Mouse (Mus musculus) neural tube, embryonic 14.5 days (tissue): ENCODE measurements around the gene Mrps35. TPM values are rescaled to one million over a fixed set of nuclear protein-coding genes. Genes with fewer than 3 reads are reported as not detected.

ENCODE experiments used
- ATAC-seq: fragments of 200-750 bp; cut with Nextera tagmentation; 2 replicates; pipeline ENCODE4 v1.8.0; 2017; ENCODE audit warnings: low read depth, mild to moderate bottlenecking, moderate TSS enrichment, moderate library complexity
- H3K27ac ChIP-seq: fragments of 300-500 bp; sonication (generic); 2 replicates; pipeline ENCODE4 v1.5.1; 2014; ENCODE audit warnings: low read depth, mild to moderate bottlenecking, control low read depth, low read length, moderate library complexity, mixed read lengths
- H3K27me3 ChIP-seq: fragments of 300-500 bp; sonication (generic); 2 replicates; pipeline ENCODE4 v1.6.1; 2014; ENCODE audit warnings: low read length; ENCODE audit not compliant: control insufficient read depth, insufficient read depth
- H3K36me3 ChIP-seq: fragments of 300-500 bp; sonication (generic); 2 replicates; pipeline ENCODE4 v1.6.1; 2014; ENCODE audit warnings: low read length, mixed read lengths; ENCODE audit not compliant: control insufficient read depth, insufficient read depth
- H3K4me1 ChIP-seq: fragments of 300-500 bp; sonication (generic); 2 replicates; pipeline ENCODE4 v1.6.1; 2014; ENCODE audit warnings: low read length; ENCODE audit not compliant: control insufficient read depth, insufficient read depth
- H3K4me2 ChIP-seq: fragments of 300-500 bp; sonication (generic); 2 replicates; pipeline ENCODE4 v1.6.1; 2014; ENCODE audit warnings: mild to moderate bottlenecking, low read depth, low read length, control low read depth
- H3K4me3 ChIP-seq: fragments of 300-500 bp; sonication (generic); 2 replicates; pipeline ENCODE4 v1.5.1; 2014; ENCODE audit warnings: low read depth, low read length, control low read depth, mixed read lengths
- H3K9ac ChIP-seq: fragments of 300-500 bp; sonication (generic); replicated peaks from 2 replicates; pipeline ENCODE4 v1.6.1; 2014; ENCODE audit warnings: low read depth, mild to moderate bottlenecking, control low read depth, low read length, mixed read lengths
- H3K9me3 ChIP-seq: fragments of 300-500 bp; sonication (generic); 2 replicates; pipeline ENCODE4 v1.6.1; 2016; ENCODE audit warnings: low read length; ENCODE audit not compliant: control insufficient read depth
- WGBS: fragments of 180-500 bp; shearing (Covaris S2); extraction: QIAGEN DNeasy Blood & Tissue Kit; methylation state at CpG from one replicate; pipeline ENCODE4 v1.1.7; 2014; 5-methylcytosine and 5-hydroxymethylcytosine counted together
- polyA plus RNA-seq: library from polyadenylated mRNA; unstranded; fragments of >200 nt; fragmentation: Nextera tagmentation; extraction: Ambion mirVana; gene quantifications from 2 replicates; pipeline ENCODE4 v1.2.1, GENCODE M21; 2014

Mrps35 gene
- polyA plus RNA-seq, 1 experiment from 2014 or later, result 82.3 TPM

DNA sequence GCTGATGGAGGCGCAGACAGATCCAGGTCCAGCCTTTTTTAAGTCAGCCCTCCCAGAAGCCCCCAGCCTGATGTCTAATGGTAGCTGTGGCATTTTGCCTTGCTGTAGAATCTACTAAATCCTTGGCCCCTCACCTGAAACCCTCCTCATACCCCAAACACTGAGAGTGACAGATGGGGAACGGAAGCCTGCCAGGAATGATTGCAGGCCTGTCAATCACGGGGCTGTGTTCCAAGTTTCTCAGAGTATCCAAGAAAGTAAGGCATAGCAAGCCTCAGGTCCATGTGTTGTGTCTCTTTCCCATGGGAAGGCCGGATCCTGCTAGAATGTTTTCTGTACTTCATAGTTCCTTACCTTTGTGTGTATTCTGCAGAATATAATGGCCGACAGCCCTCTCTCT is 47.6 kb downstream of the Mrps35 start:
- no peaks in the 10 kb centered on the region for H3K27me3 ChIP-seq
- H3K4me1 ChIP-seq, result peaks cover 17% of the 10 kb centered on the region
- WGBS, result 76% methylated on average over 5 of the region's 5 CpGs
- no peaks in the 10 kb centered on the region for H3K9me3 ChIP-seq
- peak overlapping the region; percentile 92; the same call in 1 of the 2 replicates for H3K9ac ChIP-seq
- H3K27ac ChIP-seq, result peak overlapping the region; percentile 88; the same call in 1 of the 2 replicates
- ATAC-seq, result no peak
- H3K36me3 ChIP-seq, result no peaks in the 10 kb centered on the region
- H3K4me2 ChIP-seq, result peak overlapping the region; percentile 95
- peak overlapping the region; percentile 80; the same call in 1 of the 2 replicates for H3K4me3 ChIP-seq

DNA sequence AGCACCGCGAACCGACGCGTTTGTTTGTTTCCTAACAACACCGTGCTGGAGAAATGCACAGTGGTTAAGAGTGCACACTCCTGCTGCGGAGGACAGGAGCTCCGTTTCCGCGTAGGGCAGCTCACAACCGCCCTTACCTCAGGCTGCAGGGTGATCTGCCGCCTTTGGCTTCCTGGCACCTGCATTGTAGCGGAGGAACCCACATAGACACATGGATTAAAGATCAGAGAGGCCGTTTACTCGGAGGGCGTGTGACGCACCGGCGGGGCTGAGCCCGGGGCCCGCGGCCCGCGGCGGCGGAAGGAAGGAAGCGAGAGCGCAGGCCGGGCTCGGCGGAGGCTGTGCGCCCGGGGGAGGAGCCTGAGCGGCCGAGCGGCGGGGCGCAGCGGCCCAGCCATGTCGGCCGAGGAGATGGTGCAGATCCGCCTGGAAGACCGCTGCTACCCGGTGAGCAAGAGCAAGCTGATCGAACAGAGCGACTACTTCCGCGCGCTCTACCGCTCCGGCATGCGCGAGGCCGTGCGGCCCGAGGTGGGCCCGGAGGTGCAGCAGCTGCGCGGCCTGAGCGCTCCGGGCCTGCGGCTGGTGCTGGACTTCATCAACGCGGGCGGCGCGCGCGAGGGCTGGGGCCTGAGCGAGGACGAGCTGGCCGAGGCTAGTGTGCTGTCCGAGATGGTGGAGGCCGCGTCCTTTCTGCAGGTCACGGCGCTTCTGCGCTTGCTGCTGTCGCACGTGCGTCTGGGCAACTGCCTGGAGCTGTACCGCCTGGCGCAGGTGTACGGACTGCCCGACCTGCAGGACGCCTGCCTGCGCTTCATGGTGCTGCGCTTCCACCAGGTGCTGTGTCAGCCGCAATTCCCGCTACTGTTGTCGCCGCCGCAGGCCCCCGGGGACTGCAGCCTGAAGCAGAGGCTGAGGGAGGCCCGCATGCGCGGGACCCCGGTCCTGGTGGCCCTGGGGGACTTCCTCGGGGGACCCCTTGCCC is 48.9 kb downstream of the Mrps35 start, which contains the start of gene Klhl42:
Gene Klhl42 (plus strand): TSS at position 244 of the 985 bp plus-strand sequence.
- Histone ChIP-seq H3K9me3 (no peaks in the 10 kb centered on the region), H3K4me3 (peak within 1 kb of the TSS; percentile 80), H3K4me2 (peak within 1 kb of the TSS; percentile 95), H3K27me3 (no peaks in the 10 kb centered on the region), H3K36me3 (no peaks in the 10 kb centered on the region), H3K4me1 (peaks cover 17% of the 10 kb centered on the region), H3K27ac (peak within 1 kb of the TSS; percentile 88), H3K9ac (peak within 1 kb of the TSS; percentile 92)
- 1% methylated on average over 91 of the region's 99 CpGs for WGBS
- ATAC-seq, result peak; percentile 89

DNA sequence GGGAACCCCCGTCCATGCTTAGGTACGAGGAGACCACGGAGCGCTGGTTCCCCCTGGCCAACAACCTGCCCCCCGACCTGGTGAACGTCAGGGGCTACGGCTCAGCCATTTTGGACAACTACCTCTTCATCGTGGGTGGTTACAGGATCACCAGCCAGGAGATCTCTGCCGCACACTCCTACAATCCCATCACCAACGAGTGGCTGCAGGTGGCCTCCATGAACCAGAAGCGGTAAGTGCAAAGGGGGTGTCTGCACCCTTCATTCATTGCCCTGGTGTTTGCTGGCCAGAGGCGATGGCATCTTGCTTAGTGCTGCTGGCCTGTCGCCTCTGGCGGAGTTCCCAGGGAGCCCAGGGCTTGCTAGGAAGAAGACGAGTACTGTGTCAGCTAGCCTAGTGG is 49.6 kb downstream of the Mrps35 start:
- no peaks in the 10 kb centered on the region for H3K36me3 ChIP-seq
- 1% methylated on average over 14 of the region's 15 CpGs for WGBS
- H3K27ac ChIP-seq, result peak overlapping the region; percentile 88
- peak; percentile 9 for ATAC-seq
- peak overlapping the region; percentile 80 for H3K4me3 ChIP-seq
- peaks cover 17% of the 10 kb centered on the region for H3K4me1 ChIP-seq
- H3K9me3 ChIP-seq, result no peaks in the 10 kb centered on the region
- H3K4me2 ChIP-seq, result peak overlapping the region; percentile 95
- no peaks in the 10 kb centered on the region for H3K27me3 ChIP-seq
- H3K9ac ChIP-seq, result peak overlapping the region; percentile 92

DNA sequence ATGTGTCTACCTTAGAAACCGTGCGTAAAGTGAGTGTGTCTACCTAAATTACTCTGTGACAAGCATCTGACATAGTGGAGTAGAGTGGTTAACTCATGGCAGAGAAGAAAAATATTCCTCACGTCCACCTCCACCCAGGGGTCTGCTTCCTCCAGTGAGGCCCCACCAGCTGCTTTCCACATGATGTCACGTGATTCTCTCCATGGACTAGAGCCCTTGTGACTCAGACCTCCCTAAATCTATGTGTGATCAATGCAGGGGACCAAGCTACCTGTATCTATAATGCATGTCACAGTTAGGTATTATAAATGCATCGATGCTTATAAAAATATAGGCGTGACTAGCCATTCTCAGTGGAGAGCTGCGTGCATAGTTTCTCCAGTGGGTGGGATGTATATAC is 52.2 kb downstream of the Mrps35 start:
- WGBS, result 85% methylated on average over 7 of the region's 7 CpGs
- Histone ChIP-seq H3K4me2 (no peak overlapping the region), H3K9ac (no peak overlapping the region), H3K27ac (no peak overlapping the region), H3K27me3 (no peaks in the 10 kb centered on the region), H3K4me3 (no peak overlapping the region), H3K9me3 (no peaks in the 10 kb centered on the region), H3K36me3 (no peaks in the 10 kb centered on the region), H3K4me1 (peaks cover 17% of the 10 kb centered on the region)
- no peak for ATAC-seq

DNA sequence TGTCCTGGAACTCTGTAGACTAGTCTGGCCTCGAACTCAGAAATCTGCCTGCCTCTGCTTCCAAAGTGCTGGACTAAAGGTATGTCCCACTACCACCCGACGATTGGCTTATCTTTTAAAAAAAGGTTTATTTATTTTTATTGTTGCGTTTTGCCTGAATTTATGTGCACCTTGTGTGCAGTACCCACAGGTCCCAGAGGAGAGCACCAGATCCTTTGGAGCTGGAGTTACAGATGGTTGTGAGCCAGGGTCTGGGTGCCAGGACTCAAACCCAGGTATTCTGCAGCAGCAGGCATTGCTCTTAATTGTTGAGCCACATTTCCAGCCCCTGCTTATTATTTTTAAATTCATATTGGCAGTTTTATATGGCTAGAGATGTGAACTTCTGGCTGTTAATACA is 53.5 kb downstream of the Mrps35 start:
- Histone ChIP-seq H3K36me3 (no peaks in the 10 kb centered on the region), H3K27me3 (no peaks in the 10 kb centered on the region), H3K4me2 (no peak overlapping the region), H3K4me3 (no peak overlapping the region), H3K27ac (no peak overlapping the region), H3K4me1 (peaks cover 17% of the 10 kb centered on the region), H3K9me3 (no peaks in the 10 kb centered on the region), H3K9ac (no peak overlapping the region)
- WGBS, result 95% methylated on average over 4 of the region's 4 CpGs
- no peak for ATAC-seq

DNA sequence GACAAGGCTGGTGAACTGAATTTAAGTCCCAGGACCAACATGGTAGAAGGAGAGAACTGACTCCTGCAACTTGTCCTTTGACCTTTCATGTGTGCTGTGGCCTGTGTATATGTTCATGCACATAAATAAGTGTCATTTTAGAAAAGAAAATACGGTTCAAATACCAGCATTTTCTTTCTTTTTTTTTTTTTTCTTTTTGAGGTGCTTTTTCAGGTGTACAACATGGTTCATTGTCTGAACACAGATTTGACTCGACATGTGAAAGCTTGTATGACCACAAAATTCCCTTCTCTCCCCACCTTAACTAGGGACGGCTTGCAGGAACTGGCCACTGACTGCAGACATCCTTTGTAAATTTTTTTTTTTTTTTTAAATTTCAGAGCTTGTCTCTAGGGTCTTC is 54.4 kb downstream of the Mrps35 start:
- no peaks in the 10 kb centered on the region for H3K9me3 ChIP-seq
- ATAC-seq, result no peak

DNA sequence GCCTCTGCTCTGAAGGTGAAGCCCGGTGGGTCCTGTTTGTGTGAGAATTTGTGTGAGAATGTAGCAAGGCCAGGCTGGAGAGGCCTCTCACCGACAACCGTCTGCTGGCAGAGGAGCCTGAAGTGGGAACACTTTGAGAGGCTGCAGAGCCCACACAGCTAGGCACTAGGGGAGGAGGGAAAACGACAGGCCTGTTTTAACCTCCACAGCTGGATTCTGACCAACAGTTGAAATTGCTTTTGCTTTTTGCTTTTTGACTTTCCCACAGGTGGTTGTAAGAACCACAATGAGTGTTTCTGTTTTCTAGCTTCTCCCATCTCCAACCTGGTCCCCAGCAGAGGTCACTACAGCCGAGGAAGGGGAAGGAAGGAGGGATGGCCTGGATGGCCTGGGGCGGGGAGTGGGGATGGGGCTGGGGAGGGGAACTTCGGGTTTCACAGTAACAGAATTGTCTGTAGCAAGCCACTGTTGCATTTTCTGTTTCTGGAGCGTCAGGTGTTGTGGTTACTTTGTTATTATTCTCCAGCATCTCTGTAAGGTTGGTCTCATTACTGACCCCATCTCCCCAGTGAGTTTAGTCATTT is 54.9 kb downstream of the Mrps35 start:
- H3K4me1 ChIP-seq, result peaks cover 14% of the 10 kb centered on the region
- H3K36me3 ChIP-seq, result no peaks in the 10 kb centered on the region
- no peak overlapping the region for H3K27ac ChIP-seq
- no peak for ATAC-seq
- H3K27me3 ChIP-seq, result no peaks in the 10 kb centered on the region
- no peak overlapping the region for H3K4me3 ChIP-seq
- 56% methylated on average over 8 of the region's 8 CpGs for WGBS
- H3K9ac ChIP-seq, result no peak overlapping the region
- no peaks in the 10 kb centered on the region for H3K9me3 ChIP-seq
- no peak overlapping the region for H3K4me2 ChIP-seq

More for the DNA sequence above, 54.4 kb downstream of the Mrps35 start:
- no peak overlapping the region for H3K4me2 ChIP-seq
- WGBS, result 91% methylated on average over 3 of the region's 3 CpGs
- no peak overlapping the region for H3K4me3 ChIP-seq
- H3K36me3 ChIP-seq, result no peaks in the 10 kb centered on the region
- H3K4me1 ChIP-seq, result peaks cover 17% of the 10 kb centered on the region
- H3K27ac ChIP-seq, result no peak overlapping the region
- no peaks in the 10 kb centered on the region for H3K27me3 ChIP-seq
- H3K9ac ChIP-seq, result no peak overlapping the region

DNA sequence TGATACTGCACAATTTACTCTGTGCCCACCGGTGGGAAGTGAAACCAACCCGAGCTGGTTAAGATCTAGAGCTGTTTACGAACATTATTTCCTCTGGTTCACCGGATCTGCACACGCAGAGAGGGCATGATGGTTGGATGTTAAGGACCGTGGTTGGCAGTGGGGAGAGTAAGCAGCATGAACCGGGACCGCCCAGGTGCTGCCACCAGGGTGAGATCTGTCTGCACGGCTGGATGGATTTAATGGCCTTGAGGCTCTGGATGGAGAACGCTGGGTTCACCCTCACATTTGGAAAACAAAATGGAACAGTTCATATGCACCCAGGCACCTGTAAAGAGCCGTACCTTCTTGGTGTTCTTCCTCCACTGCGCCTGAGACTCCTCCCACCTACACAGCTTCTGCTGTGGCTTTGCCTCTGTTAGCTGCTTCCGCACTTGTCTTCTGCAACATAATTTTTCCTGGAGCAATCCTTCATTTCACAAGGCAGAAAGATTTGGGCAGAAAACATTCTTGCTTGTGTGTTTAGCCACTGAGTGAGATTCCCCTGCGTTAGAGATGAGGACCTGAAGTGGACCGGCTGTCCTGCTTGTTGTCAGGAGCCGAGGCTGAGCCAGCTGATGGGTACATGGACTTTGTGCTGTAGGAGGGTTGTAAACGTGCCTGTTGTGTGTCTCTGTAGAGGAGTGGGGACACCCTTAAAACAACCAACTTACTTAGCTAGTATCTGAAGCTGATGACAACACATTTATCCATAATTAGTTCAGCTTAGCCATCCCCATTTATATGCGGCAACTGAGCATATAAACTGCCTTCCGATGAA is 57.1 kb downstream of the Mrps35 start:
- ATAC-seq, result no peak

More for the DNA sequence above, 57.1 kb downstream of the Mrps35 start:
- H3K4me3 ChIP-seq, result no peak overlapping the region
- no peak overlapping the region for H3K27ac ChIP-seq
- H3K27me3 ChIP-seq, result no peaks in the 10 kb centered on the region
- H3K9me3 ChIP-seq, result no peaks in the 10 kb centered on the region
- H3K36me3 ChIP-seq, result no peaks in the 10 kb centered on the region
- H3K4me1 ChIP-seq, result 0 out of 2 replicates have a peak, but pooled peaks cover under 1% of the 10 kb centered on the region
- no peak overlapping the region for H3K9ac ChIP-seq
- no peak overlapping the region for H3K4me2 ChIP-seq
- 72% methylated on average over 19 of the region's 19 CpGs for WGBS
